Mouse (Mus musculus): ENCODE results near the gene Ppp4r3a. TPM values are rescaled to one million over a fixed set of nuclear protein-coding genes. Genes with fewer than 3 reads are reported as not detected.

Gene Ppp4r3a
- polyA plus RNA-seq, 1 experiment from 2014 or later, result 27.0 TPM

DNA sequence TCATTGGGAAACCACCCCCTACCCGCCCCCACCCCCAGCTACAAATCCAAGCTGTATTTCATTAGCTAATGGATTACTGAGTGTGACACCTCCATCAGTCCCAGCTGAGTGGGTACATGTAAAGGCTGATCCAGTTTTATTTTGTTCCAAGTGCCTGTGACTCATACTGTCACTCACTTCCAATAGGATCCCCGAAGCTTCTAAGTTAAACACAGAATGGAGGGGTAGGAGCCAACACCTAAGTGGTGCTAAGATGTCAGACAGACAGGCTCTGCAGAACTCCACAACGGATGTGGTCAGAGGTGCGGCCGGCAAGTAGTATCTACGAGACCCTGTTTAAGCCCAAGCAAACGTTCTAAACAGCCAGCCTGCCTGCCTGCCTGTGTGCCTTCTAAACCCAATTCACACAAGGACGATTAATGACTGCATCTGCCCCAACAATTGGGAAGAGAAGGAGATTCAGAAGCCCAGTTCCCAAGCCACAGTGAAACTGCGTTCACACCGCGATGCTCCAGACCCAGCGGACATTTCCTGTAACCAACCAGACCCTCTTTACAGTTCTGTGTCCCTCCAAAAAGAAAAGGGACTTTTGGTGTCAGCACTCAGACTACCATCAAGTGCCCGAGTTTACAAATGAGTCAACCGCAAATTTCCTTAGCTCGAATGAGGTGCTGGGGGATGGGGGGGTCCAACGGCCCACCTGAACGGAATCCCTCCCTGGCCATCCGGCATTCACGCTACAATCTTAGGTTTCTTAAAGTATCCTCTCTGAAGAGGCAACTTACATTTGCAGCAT is 55.9 kb downstream of the Ppp4r3a start:
- H3K4me2 ChIP-seq, result peak overlapping the region; percentile 93
- H3K4me3 ChIP-seq, result peak overlapping the region; percentile 73
- no peak overlapping the region for H3K27ac ChIP-seq
- no peaks in the 10 kb centered on the region for H3K9me3 ChIP-seq (replicated peaks)
- H3K36me3 ChIP-seq, result no peaks in the 10 kb centered on the region
- H3K4me1 ChIP-seq (replicated peaks), result peaks cover 30% of the 10 kb centered on the region
- WGBS, result 9% methylated on average over 19 of the region's 19 CpGs
- H3K27me3 ChIP-seq, result peaks cover 46% of the 10 kb centered on the region
- peak overlapping the region; percentile 74; the same call in 1 of the 2 replicates for H3K9ac ChIP-seq
- ATAC-seq (replicated peaks; ENCODE audit: insufficient number of reproducible peaks, insufficient read depth, low FRiP score, low read depth), result no peak

DNA sequence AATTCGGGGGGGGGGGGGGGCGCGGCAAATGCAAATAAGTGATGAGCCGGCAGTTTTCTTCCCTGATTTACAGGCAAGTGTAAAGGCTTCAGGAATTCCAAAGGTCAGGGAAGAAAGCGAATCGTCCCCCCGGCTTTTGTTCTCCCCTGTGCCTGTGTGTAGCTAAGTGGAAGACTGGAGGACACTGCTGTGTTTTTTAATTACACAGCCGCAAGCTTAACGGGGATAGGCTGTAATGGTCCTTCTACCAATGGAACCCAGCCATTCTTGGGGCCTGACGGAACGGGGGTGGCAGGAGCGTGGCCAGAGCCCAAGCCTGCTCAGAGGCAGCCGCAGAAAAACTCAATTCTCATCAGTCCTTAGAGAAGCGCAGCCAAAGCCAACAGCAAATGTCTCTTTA is 56.6 kb downstream of the Ppp4r3a start:
- Histone ChIP-seq H3K36me3 (no peaks in the 10 kb centered on the region), H3K4me3 (peak overlapping the region; percentile 73), H3K9me3 (replicated peaks) (no peaks in the 10 kb centered on the region), H3K27me3 (peaks cover 46% of the 10 kb centered on the region), H3K27ac (no peak overlapping the region), H3K4me1 (replicated peaks) (peaks cover 30% of the 10 kb centered on the region), H3K4me2 (peak overlapping the region; percentile 93), H3K9ac (peak overlapping the region; percentile 74; the same call in 1 of the 2 replicates)
- ATAC-seq (replicated peaks; ENCODE audit: insufficient number of reproducible peaks, insufficient read depth, low FRiP score, low read depth), result no peak
- 24% methylated on average over 14 of the region's 14 CpGs for WGBS

GRCm38 (mm10) chr12:101026518-101026917 is 57.0 kb downstream of the Ppp4r3a start:
- H3K27me3 ChIP-seq, result peaks cover 46% of the 10 kb centered on the region
- peak overlapping the region; percentile 93 for H3K4me2 ChIP-seq
- no peak for ATAC-seq (replicated peaks; ENCODE audit: insufficient number of reproducible peaks, insufficient read depth, low FRiP score, low read depth)
- no peak overlapping the region for H3K9ac ChIP-seq
- H3K9me3 ChIP-seq (replicated peaks), result no peaks in the 10 kb centered on the region
- H3K4me3 ChIP-seq, result peak overlapping the region; percentile 73; the same call in 1 of the 2 replicates
- no peak overlapping the region for H3K27ac ChIP-seq
- no peaks in the 10 kb centered on the region for H3K36me3 ChIP-seq
- peaks cover 30% of the 10 kb centered on the region for H3K4me1 ChIP-seq (replicated peaks)
- whole genome bisulfite sequencing, result 64% methylated on average over 7 of the region's 7 CpGs

GRCm38 (mm10) chr12:101026025-101026424 is 57.5 kb downstream of the Ppp4r3a start:
- ATAC-seq (replicated peaks; ENCODE audit: insufficient number of reproducible peaks, insufficient read depth, low FRiP score, low read depth), result no peak
- Histone ChIP-seq H3K9me3 (replicated peaks) (no peaks in the 10 kb centered on the region), H3K36me3 (no peaks in the 10 kb centered on the region), H3K4me3 (no peak overlapping the region), H3K4me2 (no peak overlapping the region), H3K9ac (no peak overlapping the region), H3K27ac (no peak overlapping the region), H3K27me3 (peaks cover 46% of the 10 kb centered on the region), H3K4me1 (replicated peaks) (peaks cover 30% of the 10 kb centered on the region)
- 77% methylated on average over 4 of the region's 4 CpGs for WGBS

- Histone ChIP-seq H3K4me2 (peak overlapping the region; percentile 6; the same call in 1 of the 2 replicates), H3K27ac (no peak overlapping the region), H3K4me1 (replicated peaks) (peaks cover 30% of the 10 kb centered on the region), H3K27me3 (peaks cover 46% of the 10 kb centered on the region), H3K9ac (no peak overlapping the region), H3K36me3 (no peaks in the 10 kb centered on the region), H3K9me3 (replicated peaks) (no peaks in the 10 kb centered on the region), H3K4me3 (no peak overlapping the region)
- no peak for ATAC-seq (replicated peaks; ENCODE audit: insufficient number of reproducible peaks, insufficient read depth, low FRiP score, low read depth)
- 42% methylated on average over 7 of the region's 7 CpGs for WGBS
These were observed 58.1 kb downstream of the Ppp4r3a start for GRCm38 (mm10) chr12:101025379-101025778.

- H3K27me3 ChIP-seq, result peaks cover 46% of the 10 kb centered on the region
- WGBS, result 70% methylated on average over 8 of the region's 8 CpGs
- no peak for ATAC-seq (replicated peaks; ENCODE audit: insufficient number of reproducible peaks, insufficient read depth, low FRiP score, low read depth)
- H3K9me3 ChIP-seq (replicated peaks), result no peaks in the 10 kb centered on the region
- peaks cover 30% of the 10 kb centered on the region for H3K4me1 ChIP-seq (replicated peaks)
- no peak overlapping the region for H3K9ac ChIP-seq
- no peak overlapping the region for H3K27ac ChIP-seq
- H3K4me2 ChIP-seq, result no peak overlapping the region
- H3K4me3 ChIP-seq, result no peak overlapping the region
- no peaks in the 10 kb centered on the region for H3K36me3 ChIP-seq
These were observed 58.7 kb downstream of the Ppp4r3a start for GRCm38 (mm10) chr12:101024824-101025223.

- no peak for ATAC-seq (replicated peaks; ENCODE audit: insufficient number of reproducible peaks, insufficient read depth, low FRiP score, low read depth)
- Histone ChIP-seq H3K9ac (no peak overlapping the region), H3K27me3 (peaks cover 46% of the 10 kb centered on the region), H3K4me3 (no peak overlapping the region), H3K9me3 (replicated peaks) (no peaks in the 10 kb centered on the region), H3K4me1 (replicated peaks) (peaks cover 28% of the 10 kb centered on the region), H3K36me3 (no peaks in the 10 kb centered on the region), H3K4me2 (no peak overlapping the region), H3K27ac (no peak overlapping the region)
- WGBS, result 83% methylated on average over 11 of the region's 11 CpGs
These were observed 60.4 kb downstream of the Ppp4r3a start for GRCm38 (mm10) chr12:101023143-101023542.

DNA sequence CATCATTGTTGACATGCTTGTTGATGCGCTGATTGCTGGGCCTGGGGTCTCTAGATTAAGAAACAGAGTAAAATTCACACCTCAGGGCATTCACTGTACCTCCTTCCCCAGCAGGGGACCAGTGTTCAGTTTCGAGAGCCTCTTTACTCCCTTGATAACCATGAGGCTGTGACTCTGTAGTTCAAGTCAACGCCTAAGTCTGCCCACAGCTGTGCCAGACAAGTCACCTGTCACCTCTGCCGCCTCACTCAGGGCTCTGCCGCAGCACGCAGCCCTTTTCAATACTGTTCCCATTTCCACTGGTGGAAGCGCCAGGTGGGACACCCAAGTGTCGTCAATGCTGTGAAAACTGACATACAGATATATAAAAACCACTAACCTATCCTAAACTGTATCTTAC is 61.1 kb downstream of the Ppp4r3a start:
- H3K27me3 ChIP-seq, result peaks cover 39% of the 10 kb centered on the region
- H3K36me3 ChIP-seq, result no peaks in the 10 kb centered on the region
- WGBS, result 86% methylated on average over 8 of the region's 8 CpGs
- no peaks in the 10 kb centered on the region for H3K9me3 ChIP-seq (replicated peaks)
- H3K4me1 ChIP-seq (replicated peaks), result peaks cover 24% of the 10 kb centered on the region
- no peak for ATAC-seq (replicated peaks; ENCODE audit: insufficient number of reproducible peaks, insufficient read depth, low FRiP score, low read depth)
- no peak overlapping the region for H3K4me2 ChIP-seq
- no peak overlapping the region for H3K4me3 ChIP-seq
- no peak overlapping the region for H3K9ac ChIP-seq
- no peak overlapping the region for H3K27ac ChIP-seq

GRCm38 (mm10) chr12:101021484-101022226 is 61.8 kb downstream of the Ppp4r3a start:
- Histone ChIP-seq H3K9ac (no peak overlapping the region), H3K36me3 (no peaks in the 10 kb centered on the region), H3K4me2 (no peak overlapping the region), H3K4me1 (replicated peaks) (peaks cover 24% of the 10 kb centered on the region), H3K4me3 (no peak overlapping the region), H3K9me3 (replicated peaks) (no peaks in the 10 kb centered on the region), H3K27me3 (peaks cover 38% of the 10 kb centered on the region), H3K27ac (no peak overlapping the region)
- ATAC-seq (replicated peaks; ENCODE audit: insufficient number of reproducible peaks, insufficient read depth, low FRiP score, low read depth), result no peak
- 70% methylated on average over 9 of the region's 9 CpGs for WGBS

DNA sequence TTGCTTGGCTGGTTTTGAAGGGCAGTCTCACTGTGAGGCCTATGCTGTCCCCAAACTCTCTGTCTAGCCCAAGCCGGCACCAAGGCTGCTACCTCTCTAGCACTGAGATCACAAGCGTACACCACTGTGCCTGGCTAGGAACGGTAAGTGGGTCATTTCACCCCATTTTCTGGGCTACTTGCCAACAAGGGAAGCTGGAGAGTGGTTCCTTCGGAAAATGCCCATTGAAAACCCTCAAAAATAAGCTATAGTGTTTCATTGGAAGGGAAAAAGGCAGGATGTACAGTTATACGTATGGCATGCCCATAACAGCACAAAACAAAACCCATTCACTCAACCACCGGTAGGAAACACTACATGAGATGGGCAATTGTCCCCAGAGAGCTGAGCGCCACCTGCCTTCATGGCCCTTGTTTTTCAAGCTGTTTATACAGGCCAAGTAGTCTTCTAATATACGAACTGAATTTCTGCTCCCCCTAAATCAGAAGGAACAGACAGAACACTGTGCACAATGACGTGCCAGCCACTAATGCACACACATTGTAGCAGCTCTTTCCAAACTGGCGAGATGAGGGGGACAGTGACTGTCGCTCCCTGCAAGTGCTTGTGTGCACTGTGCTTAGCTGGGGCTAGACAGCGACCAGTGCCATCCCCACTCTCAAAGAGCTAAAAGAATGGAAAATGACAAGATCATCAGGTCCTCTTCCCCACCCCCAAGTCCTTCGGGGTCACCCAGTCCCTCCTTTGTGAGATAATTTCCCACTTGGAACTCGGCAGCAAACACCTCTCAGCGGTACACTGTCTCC is 63.1 kb downstream of the Ppp4r3a start:
- WGBS, result 82% methylated on average over 15 of the region's 15 CpGs
- Histone ChIP-seq H3K9ac (no peak overlapping the region), H3K36me3 (no peaks in the 10 kb centered on the region), H3K27me3 (peaks cover 27% of the 10 kb centered on the region), H3K27ac (no peak overlapping the region), H3K9me3 (replicated peaks) (no peaks in the 10 kb centered on the region), H3K4me1 (replicated peaks) (peaks cover 27% of the 10 kb centered on the region), H3K4me2 (no peak overlapping the region), H3K4me3 (no peak overlapping the region)
- ATAC-seq (replicated peaks; ENCODE audit: insufficient number of reproducible peaks, insufficient read depth, low FRiP score, low read depth), result no peak

DNA sequence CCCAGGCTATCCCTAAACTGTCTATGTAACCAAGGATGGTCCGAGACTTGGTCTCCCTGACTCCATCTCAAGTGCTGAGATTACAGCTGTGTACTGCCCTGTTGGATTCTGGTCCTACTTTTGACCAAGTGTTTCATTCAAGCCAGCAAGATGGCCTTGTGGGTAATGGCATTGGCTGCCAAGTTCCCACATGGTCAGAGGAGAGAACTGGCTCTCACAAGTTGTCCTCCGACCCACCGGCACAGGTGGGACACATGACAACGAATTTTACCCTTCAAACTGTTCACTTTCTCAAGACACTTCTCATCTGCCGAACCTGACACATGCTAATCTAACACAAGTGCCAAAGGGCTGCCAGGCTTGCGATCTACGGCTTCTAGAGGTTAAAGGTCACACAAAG is 64.1 kb downstream of the Ppp4r3a start:
- H3K27ac ChIP-seq, result no peak overlapping the region
- peaks cover 24% of the 10 kb centered on the region for H3K4me1 ChIP-seq (replicated peaks)
- no peak overlapping the region for H3K4me2 ChIP-seq
- no peak overlapping the region for H3K9ac ChIP-seq
- H3K9me3 ChIP-seq (replicated peaks), result no peaks in the 10 kb centered on the region
- no peak for ATAC-seq (replicated peaks; ENCODE audit: insufficient number of reproducible peaks, insufficient read depth, low FRiP score, low read depth)
- H3K27me3 ChIP-seq, result peaks cover 18% of the 10 kb centered on the region
- 88% methylated on average over 7 of the region's 7 CpGs for WGBS
- no peak overlapping the region for H3K4me3 ChIP-seq
- no peaks in the 10 kb centered on the region for H3K36me3 ChIP-seq

Measured in heart, embryonic 15.5 days (tissue).